Comparison of ENCODE assay signal across 7 mouse cellular contexts in genomic region chr5:140663621-140664180, GRCm38 (mm10). TPM values are rescaled to one million over a fixed set of nuclear protein-coding genes. Genes with fewer than 3 reads are reported as not detected.
DNase-seq lines count a peak whose midpoint lies in the region; ATAC-seq and TF ChIP-seq lines count a peak whose summit lies in the region.

No protein-coding gene starts in this region.

- H3K4me1 ChIP-seq in cortical plate, adult 2 months (ENCODE audit: control insufficient read depth, insufficient read depth, low read length): peaks cover 20% of the 10 kb centered on the region
- peaks cover 7% of the 10 kb centered on the region; the same call in 1 of the 2 replicates for H3K4me1 ChIP-seq in kidney, embryonic 14.5 days (ENCODE audit: control insufficient read depth, insufficient read depth, low read length)

- peaks cover 2% of the 10 kb centered on the region; the same call in 1 of the 2 replicates for H3K9me3 ChIP-seq in kidney, embryonic 14.5 days (ENCODE audit: control insufficient read depth, low read length)

- H3K9ac ChIP-seq in kidney, embryonic 14.5 days (ENCODE audit: low read depth, low read length): no peak overlapping the region

- no peaks in the 10 kb centered on the region for H3K27me3 ChIP-seq in kidney, embryonic 14.5 days (ENCODE audit: control insufficient read depth, insufficient read depth, low read length)

- intact Hi-C loops in gastrocnemius, postnatal 14 days (cut with DNase I; ENCODE audit: low total_unique reads): loop anchor here (5.0 kb wide), 2 partner anchors 41 to 126 kb away; no protein-coding TSS in a partner anchor

- no peak for TF ChIP-seq POLR2A in cortical plate, adult 2 months (IDR thresholded peaks at IDR 0.05; ENCODE audit: extremely low read depth, insufficient read depth, low read length)

- H3K36me3 ChIP-seq in kidney, embryonic 14.5 days (ENCODE audit: control insufficient read depth, insufficient read depth, low read length): peaks cover 2% of the 10 kb centered on the region

- ATAC-seq in CD4-positive, CD25-positive, alpha-beta regulatory T cell, adult 4 months: peak; percentile 74
- ATAC-seq in kidney, embryonic 14.5 days (ENCODE audit: low FRiP score, low TSS enrichment): peak; percentile 56

- peak overlapping the region; percentile 53; the same call in 1 of the 2 replicates for H3K27ac ChIP-seq in cortical plate, adult 2 months (ENCODE audit: insufficient read depth, low read length)
- H3K27ac ChIP-seq in kidney, embryonic 14.5 days (ENCODE audit: low read depth, low read length): no peak overlapping the region

- H3K4me2 ChIP-seq in kidney, embryonic 14.5 days (replicated peaks; ENCODE audit: low read depth, low read length): no peak overlapping the region

- TF ChIP-seq CTCF in cortical plate, adult 2 months (IDR thresholded peaks at IDR 0.05; ENCODE audit: extremely low read depth, insufficient read depth, low read length): peak; percentile 54; the same call in 1 of the 2 replicates

- H3K4me3 ChIP-seq in cortical plate, adult 2 months (ENCODE audit: insufficient read depth, low read length): no peak overlapping the region
- H3K4me3 ChIP-seq in kidney, embryonic 14.5 days (ENCODE audit: low read length): no peak overlapping the region

- peak; percentile 90 for DNase-seq in NIH3T3 (ENCODE audit: low read depth)
- peak; percentile 65 for DNase-seq in gastrocnemius, postnatal 14 days
- peak; percentile 71 to 82 for DNase-seq in lung, adult 18-20 months
- peak; percentile 63 for DNase-seq in right cerebral cortex, postnatal 4 days

- 50% methylated on average over 7 of the region's 7 CpGs for WGBS in kidney, embryonic 14.5 days

RNA-seq across cellular contexts. Expression of gene Ttyh3, which starts 14.9 kb away (rescaled TPM):
- polyA plus RNA-seq in CD4-positive, CD25-positive, alpha-beta regulatory T cell, adult 4 months (2017; shearing (Covaris generic)): 1 to 10 TPM; 4.9 to 6.7 TPM
- 114 and 119 TPM in 2 replicates for polyA plus RNA-seq in cortical plate, adult 2 months (2012; rRNA removed)
- 10 to 100 TPM; 16.9 to 22.5 TPM for total RNA-seq in gastrocnemius, postnatal 14 days (2021)
- 40.0 and 48.5 TPM in 2 replicates for polyA plus RNA-seq in kidney, embryonic 14.5 days (2014; fragmentation: Nextera tagmentation; extraction: Ambion mirVana)

RNA-seq across cellular contexts. Expression of gene Iqce, which starts 38.5 kb away (rescaled TPM):
- polyA plus RNA-seq in CD4-positive, CD25-positive, alpha-beta regulatory T cell, adult 4 months (2017; shearing (Covaris generic)): 10 to 100 TPM; 22.2 to 34.3 TPM
- polyA plus RNA-seq in cortical plate, adult 2 months (2012; rRNA removed): 57.9 and 60.6 TPM in 2 replicates
- 1 to 10 TPM; 4.4 to 5.1 TPM for total RNA-seq in gastrocnemius, postnatal 14 days (2021)
- 19.4 and 26.8 TPM in 2 replicates for polyA plus RNA-seq in kidney, embryonic 14.5 days (2014; fragmentation: Nextera tagmentation; extraction: Ambion mirVana)

RNA-seq across cellular contexts. Expression of gene Brat1, which starts 41.1 kb away (rescaled TPM):
- 10 to 100 TPM; 15.4 to 33.1 TPM for polyA plus RNA-seq in CD4-positive, CD25-positive, alpha-beta regulatory T cell, adult 4 months (2017; shearing (Covaris generic))
- polyA plus RNA-seq in cortical plate, adult 2 months (2012; rRNA removed): 25.2 and 25.5 TPM in 2 replicates
- 1 to 10 TPM; 6.7 TPM for total RNA-seq in gastrocnemius, postnatal 14 days (2021)
- 12.0 and 14.6 TPM in 2 replicates for polyA plus RNA-seq in kidney, embryonic 14.5 days (2014; fragmentation: Nextera tagmentation; extraction: Ambion mirVana)

RNA-seq across cellular contexts. Expression of gene Lfng, which starts 56.6 kb away (rescaled TPM):
- polyA plus RNA-seq in CD4-positive, CD25-positive, alpha-beta regulatory T cell, adult 4 months (2017; shearing (Covaris generic)): 10 to 100 TPM; 24.2 to 26.2 TPM
- 35.1 and 37.0 TPM in 2 replicates for polyA plus RNA-seq in cortical plate, adult 2 months (2012; rRNA removed)
- total RNA-seq in gastrocnemius, postnatal 14 days (2021): 1 to 10 TPM; 5.6 to 9.8 TPM
- polyA plus RNA-seq in kidney, embryonic 14.5 days (2014; fragmentation: Nextera tagmentation; extraction: Ambion mirVana): 32.2 and 39.0 TPM in 2 replicates
